Mouse (Mus musculus) megakaryocyte, embryonic 14.5 days (primary cell): ENCODE results near the gene Btf3.

Experiments
- FLI1 ChIP-seq: IDR thresholded peaks from 2 replicates; pipeline ENCODE4 v1.6.1; 2012; ENCODE audit warnings: low read length, inconsistent platforms, mixed read lengths
- GATA1 ChIP-seq: IDR thresholded peaks from 3 replicates; pipeline ENCODE4 v1.6.1; 2012; ENCODE audit warnings: mixed read lengths, low read length, inconsistent platforms, borderline replicate concordance

- TF ChIP-seq GATA1 (no peak), FLI1 (no peak)
Measured at GRCm38 (mm10) chr13:98313631-98314030, 3.2 kb downstream of the Btf3 start.
